Mouse (Mus musculus): ENCODE data around the gene Schip1.

DNA sequence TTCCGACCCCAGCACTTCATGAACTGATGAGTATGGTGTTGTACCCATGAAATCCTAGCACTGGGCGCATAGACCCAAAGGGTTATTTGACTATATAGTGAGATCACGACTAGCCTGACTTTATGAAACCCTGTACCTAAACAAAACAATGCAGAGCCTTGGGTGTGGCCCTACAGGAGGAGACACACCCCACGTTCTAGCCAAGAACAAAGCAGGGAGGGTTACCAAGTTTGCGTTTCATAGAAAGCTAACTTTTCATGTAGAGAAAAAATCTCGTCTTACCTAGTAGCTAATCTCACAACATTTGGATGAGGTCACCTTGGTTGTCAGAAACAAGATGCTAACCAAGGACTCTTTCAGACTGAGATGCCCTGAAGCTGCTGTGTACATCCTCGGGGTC is 411.7 kb downstream of the Schip1 start:
- TF ChIP-seq CTCF (IDR thresholded peaks at IDR 0.05; ENCODE audit: low read depth): no peak
- no peak for TF ChIP-seq EP300 (optimal IDR thresholded peaks at IDR 0.05)

Data from stomach, postnatal 0 days (tissue).